In genomic region chr4:129960180-129960944, GRCm38 (mm10) we compare ENCODE assay signal across 8 mouse cellular contexts. TPM values are rescaled to one million over a fixed set of nuclear protein-coding genes. Genes with fewer than 3 reads are reported as not detected.
DNase-seq lines count a peak whose midpoint lies in the region; ATAC-seq and TF ChIP-seq lines count a peak whose summit lies in the region.

No protein-coding gene starts in this region.

- TF ChIP-seq CTCF in forebrain, postnatal 0 days (IDR thresholded peaks at IDR 0.05; ENCODE audit: low read depth) = no peak
- no peak for TF ChIP-seq CTCF in lung, adult 2 months (IDR thresholded peaks at IDR 0.05; ENCODE audit: insufficient read depth, low read length)

- H3K9me3 ChIP-seq in forebrain, postnatal 0 days (ENCODE audit: low read length) = no peaks in the 10 kb centered on the region
- no peaks in the 10 kb centered on the region for H3K9me3 ChIP-seq in hindbrain, embryonic 10.5 days
- no peaks in the 10 kb centered on the region for H3K9me3 ChIP-seq in neural tube, embryonic 14.5 days (ENCODE audit: control insufficient read depth, low read length)

- H3K4me1 ChIP-seq in forebrain, postnatal 0 days (ENCODE audit: insufficient read depth) = peaks cover 9% of the 10 kb centered on the region; the same call in 1 of the 2 replicates
- H3K4me1 ChIP-seq in hindbrain, embryonic 10.5 days (replicated peaks) = peaks cover 33% of the 10 kb centered on the region
- peaks cover 2% of the 10 kb centered on the region; the same call in 1 of the 2 replicates for H3K4me1 ChIP-seq in lung, adult 2 months (ENCODE audit: control insufficient read depth, insufficient read depth, low read length)
- peaks cover 13% of the 10 kb centered on the region for H3K4me1 ChIP-seq in neural tube, embryonic 14.5 days (ENCODE audit: control insufficient read depth, insufficient read depth, low read length)

- H3K4me3 ChIP-seq in forebrain, postnatal 0 days (ENCODE audit: low read depth, low read length) = peak overlapping the region; percentile 47
- H3K4me3 ChIP-seq in hindbrain, embryonic 10.5 days = peak overlapping the region; percentile 58
- H3K4me3 ChIP-seq in lung, adult 2 months (replicated peaks; ENCODE audit: extremely low read depth, low read depth, low read length) = peak overlapping the region; percentile 15
- peak overlapping the region; percentile 36 for H3K4me3 ChIP-seq in neural tube, embryonic 14.5 days (ENCODE audit: low read depth, low read length)

- no peaks in the 10 kb centered on the region for H3K36me3 ChIP-seq in forebrain, postnatal 0 days (ENCODE audit: insufficient read depth)
- no peaks in the 10 kb centered on the region for H3K36me3 ChIP-seq in hindbrain, embryonic 10.5 days
- no peaks in the 10 kb centered on the region for H3K36me3 ChIP-seq in neural tube, embryonic 14.5 days (ENCODE audit: control insufficient read depth, insufficient read depth, low read length)

- H3K27me3 ChIP-seq in forebrain, postnatal 0 days (ENCODE audit: insufficient read depth, low read length) = no peaks in the 10 kb centered on the region
- H3K27me3 ChIP-seq in hindbrain, embryonic 10.5 days (ENCODE audit: insufficient read depth, poor library complexity, severe bottlenecking) = peaks cover 29% of the 10 kb centered on the region
- no peaks in the 10 kb centered on the region for H3K27me3 ChIP-seq in neural tube, embryonic 14.5 days (ENCODE audit: control insufficient read depth, insufficient read depth, low read length)

- H3K27ac ChIP-seq in forebrain, postnatal 0 days (ENCODE audit: low read depth, low read length) = peak overlapping the region; percentile 78
- H3K27ac ChIP-seq in hindbrain, embryonic 10.5 days = peak overlapping the region; percentile 83
- H3K27ac ChIP-seq in neural tube, embryonic 14.5 days (ENCODE audit: low read depth, low read length) = peak overlapping the region; percentile 62; the same call in 1 of the 2 replicates

- peak; percentile 84 for DNase-seq in Muller cell, postnatal 12 days (ENCODE audit: inconsistent ontology term)
- DNase-seq in cerebellum, adult 18-20 months = peak; percentile 58
- peak; percentile 90 for DNase-seq in forebrain, postnatal 0 days
- peak; percentile 92 for DNase-seq in hindbrain, embryonic 10.5 days (ENCODE audit: low spot score)
- peak; percentile 66 for DNase-seq in layer of hippocampus, adult 9-10 months (ENCODE audit: low spot score)
- peak; percentile 54 for DNase-seq in lung, adult 2 months
- peak; percentile 47 for DNase-seq in thymus, postnatal 25 days

- peak; percentile 88 for ATAC-seq in forebrain, postnatal 0 days
- peak; percentile 84 for ATAC-seq in neural tube, embryonic 14.5 days (ENCODE audit: low read depth)

- TF ChIP-seq POLR2A in lung, adult 2 months (IDR thresholded peaks at IDR 0.05; ENCODE audit: borderline replicate concordance, extremely low read depth, low read depth, low read length) = no peak

- H3K9ac ChIP-seq in forebrain, postnatal 0 days = peak overlapping the region; percentile 60
- H3K9ac ChIP-seq in neural tube, embryonic 14.5 days (replicated peaks; ENCODE audit: low read depth, low read length) = peak overlapping the region; percentile 32

- peak overlapping the region; percentile 98 for H3K4me2 ChIP-seq in forebrain, postnatal 0 days (ENCODE audit: low read depth)
- peak overlapping the region; percentile 78 for H3K4me2 ChIP-seq in neural tube, embryonic 14.5 days (ENCODE audit: low read depth, low read length)

- 2% methylated on average over 37 of the region's 37 CpGs for WGBS in forebrain, postnatal 0 days
- 1% methylated on average over 37 of the region's 37 CpGs for WGBS in hindbrain, embryonic 10.5 days
- 2% methylated on average over 37 of the region's 37 CpGs for WGBS in lung, adult 2 months
- 1% methylated on average over 37 of the region's 37 CpGs for WGBS in neural tube, embryonic 14.5 days

RNA-seq across cellular contexts. Expression of gene Adgrb2, which starts 24.3 kb away (rescaled TPM):
- 195 and 216 TPM in 2 replicates for total RNA-seq in forebrain, postnatal 0 days (2014; rRNA removed)
- polyA plus RNA-seq in forebrain, postnatal 0 days (2015; fragmentation: Nextera tagmentation; extraction: Ambion mirVana) = 15.8 and 18.3 TPM in 2 replicates
- 2.0 and 3.1 TPM in 2 replicates for polyA plus RNA-seq in hindbrain, embryonic 10.5 days (2016; fragmentation: Nextera tagmentation; extraction: Ambion mirVana)
- 0.80 and 4.6 TPM in 2 replicates for polyA plus RNA-seq in lung, adult 2 months (2012; rRNA removed)
- polyA plus RNA-seq in neural tube, embryonic 14.5 days (2014; fragmentation: Nextera tagmentation; extraction: Ambion mirVana) = 15.4 and 17.1 TPM in 2 replicates

RNA-seq across cellular contexts. Expression of gene Spocd1, which starts 31.3 kb away (rescaled TPM):
- not detected in 2 replicates for total RNA-seq in forebrain, postnatal 0 days (2014; rRNA removed)
- polyA plus RNA-seq in forebrain, postnatal 0 days (2015; fragmentation: Nextera tagmentation; extraction: Ambion mirVana) = 0.05 TPM in 1 of 2 replicates, not detected in the other
- polyA plus RNA-seq in hindbrain, embryonic 10.5 days (2016; fragmentation: Nextera tagmentation; extraction: Ambion mirVana) = 0.05 TPM in 1 of 2 replicates, not detected in the other
- polyA plus RNA-seq in lung, adult 2 months (2012; rRNA removed) = 0.09 TPM in 1 of 2 replicates, not detected in the other
- polyA plus RNA-seq in neural tube, embryonic 14.5 days (2014; fragmentation: Nextera tagmentation; extraction: Ambion mirVana) = not detected in 2 replicates

Comparison
In these comparisons a context has a peak if more than half of its experiments do, and no peak if none do; other contexts are left out.
1. Peak in every context shown above with its lines: DNase-seq, ATAC-seq, H3K4me3 ChIP-seq and H3K27ac ChIP-seq.